Mouse (Mus musculus): ENCODE data around the gene Plppr1. TPM values are rescaled to one million over a fixed set of nuclear protein-coding genes. Genes with fewer than 3 reads are reported as not detected.
"Not testable (repeated sequence)": the region's sequence is repeated elsewhere in the genome, so short reads cannot be mapped to it uniquely, and the experiment has no call there.

Gene Plppr1
- polyA plus RNA-seq, 1 experiment from 2014 or later, result 1.1 TPM

- H3K27ac ChIP-seq (ENCODE audit: low read length); H3K9ac ChIP-seq (ENCODE audit: low read depth, low read length); H3K27me3 ChIP-seq (replicated peaks; ENCODE audit: control insufficient read depth, insufficient read depth, low read length); H3K4me1 ChIP-seq (ENCODE audit: control insufficient read depth, insufficient read depth, low read length); H3K36me3 ChIP-seq (ENCODE audit: control insufficient read depth, insufficient read depth, low read length); H3K4me3 ChIP-seq (ENCODE audit: low read length); ATAC-seq; H3K4me2 ChIP-seq (ENCODE audit: low read depth, low read length); H3K9me3 ChIP-seq (ENCODE audit: control insufficient read depth, low read length): not testable (repeated sequence)
- WGBS, result 94% methylated on average over 3 of the region's 3 CpGs
Observed at GRCm38 (mm10) chr4:49368046-49368445, 309.0 kb downstream of the Plppr1 start.

GRCm38 (mm10) chr4:49383576-49384318 is 324.7 kb downstream of the Plppr1 start:
- not testable (repeated sequence) for ATAC-seq
- 43% methylated on average over 1 of the region's 2 CpGs for WGBS

GRCm38 (mm10) chr4:49386873-49387272 is 327.8 kb downstream of the Plppr1 start:
- 25% methylated on average over 2 of the region's 2 CpGs for WGBS
- Histone ChIP-seq H3K27ac (ENCODE audit: low read length) (no peak overlapping the region), H3K4me3 (ENCODE audit: low read length) (no peak overlapping the region), H3K27me3 (replicated peaks; ENCODE audit: control insufficient read depth, insufficient read depth, low read length) (no peaks in the 10 kb centered on the region), H3K4me2 (ENCODE audit: low read depth, low read length) (no peak overlapping the region), H3K9me3 (ENCODE audit: control insufficient read depth, low read length) (no peaks in the 10 kb centered on the region), H3K36me3 (ENCODE audit: control insufficient read depth, insufficient read depth, low read length) (no peaks in the 10 kb centered on the region), H3K9ac (ENCODE audit: low read depth, low read length) (no peak overlapping the region), H3K4me1 (ENCODE audit: control insufficient read depth, insufficient read depth, low read length) (no peaks in the 10 kb centered on the region)
- no peak for ATAC-seq

More at GRCm38 (mm10) chr4:49383576-49384318, 324.7 kb downstream of the Plppr1 start:
- not testable (repeated sequence) for H3K4me2 ChIP-seq (ENCODE audit: low read depth, low read length); H3K9ac ChIP-seq (ENCODE audit: low read depth, low read length); H3K9me3 ChIP-seq (ENCODE audit: control insufficient read depth, low read length); H3K4me3 ChIP-seq (ENCODE audit: low read length); H3K27me3 ChIP-seq (replicated peaks; ENCODE audit: control insufficient read depth, insufficient read depth, low read length); H3K27ac ChIP-seq (ENCODE audit: low read length); H3K36me3 ChIP-seq (ENCODE audit: control insufficient read depth, insufficient read depth, low read length); H3K4me1 ChIP-seq (ENCODE audit: control insufficient read depth, insufficient read depth, low read length)
